Mouse (Mus musculus): ENCODE results near the gene Slc46a1. TPM values are rescaled to one million over a fixed set of nuclear protein-coding genes. Genes with fewer than 3 reads are reported as not detected.

Gene Slc46a1
- polyA plus RNA-seq, 2 experiments: 14.8 to 19.9 TPM

DNA sequence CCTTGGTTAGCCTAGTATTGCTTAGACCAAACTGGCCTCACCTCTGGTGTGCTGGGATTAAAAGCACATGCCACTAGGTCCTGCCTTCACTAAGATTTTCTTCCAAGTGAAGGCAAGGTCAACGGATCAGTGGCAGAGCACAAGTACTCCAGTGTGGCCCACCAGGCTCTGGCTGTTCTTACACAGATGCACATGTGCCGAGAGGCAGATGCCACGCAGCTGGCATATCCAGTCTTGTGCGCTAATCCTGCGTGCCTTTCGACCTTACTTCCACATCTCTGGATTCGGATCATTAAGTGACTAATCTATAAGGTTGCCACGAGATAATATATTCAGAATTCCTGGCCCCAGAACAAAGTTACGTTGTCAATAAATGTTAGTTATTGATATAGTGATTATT is 381 bp upstream of the Slc46a1 start:
- no peak; the same call in 1 of the 2 replicates for ATAC-seq (ENCODE audit: low FRiP score, low read depth)
- H3K4me3 ChIP-seq (replicated peaks; ENCODE audit: low read length): peak overlapping the region; percentile 70
- WGBS: 32% methylated on average over 9 of the region's 9 CpGs
- H3K9ac ChIP-seq (ENCODE audit: low read depth, low read length, severe bottlenecking): peak overlapping the region; percentile 83; the same call in 1 of the 2 replicates
- no peaks in the 10 kb centered on the region for H3K27me3 ChIP-seq (ENCODE audit: control insufficient read depth, insufficient read depth, low read length)
- TF ChIP-seq POLR2A (IDR thresholded peaks at IDR 0.05; ENCODE audit: borderline replicate concordance, extremely low read depth, insufficient read depth, insufficient read length): no peak
- H3K4me1 ChIP-seq (ENCODE audit: control insufficient read depth, insufficient read depth, low read length): peaks cover 13% of the 10 kb centered on the region
- peak overlapping the region; percentile 83 for H3K4me2 ChIP-seq (replicated peaks; ENCODE audit: low read depth, low read length, severe bottlenecking)
- no peaks in the 10 kb centered on the region for H3K9me3 ChIP-seq (ENCODE audit: control insufficient read depth, low read length)
- H3K27ac ChIP-seq (replicated peaks; ENCODE audit: low read depth, low read length): peak overlapping the region; percentile 97; the same call in 1 of the 2 replicates
- peak; percentile 10 for DNase-seq (ENCODE audit: low spot score)
- no peaks in the 10 kb centered on the region for H3K36me3 ChIP-seq (ENCODE audit: control insufficient read depth, insufficient read depth, low read length)

GRCm38 (mm10) chr11:78466242-78466912 is 880 bp downstream of the Slc46a1 start:
- H3K27me3 ChIP-seq (ENCODE audit: control insufficient read depth, insufficient read depth, low read length): no peaks in the 10 kb centered on the region
- peak overlapping the region; percentile 70 for H3K4me3 ChIP-seq (replicated peaks; ENCODE audit: low read length)
- H3K27ac ChIP-seq (replicated peaks; ENCODE audit: low read depth, low read length): peak overlapping the region; percentile 97
- no peaks in the 10 kb centered on the region for H3K9me3 ChIP-seq (ENCODE audit: control insufficient read depth, low read length)
- peak overlapping the region; percentile 83; the same call in 1 of the 2 replicates for H3K9ac ChIP-seq (ENCODE audit: low read depth, low read length, severe bottlenecking)
- TF ChIP-seq POLR2A (IDR thresholded peaks at IDR 0.05; ENCODE audit: borderline replicate concordance, extremely low read depth, insufficient read depth, insufficient read length): no peak
- DNase-seq (ENCODE audit: low spot score): no peak
- H3K4me1 ChIP-seq (ENCODE audit: control insufficient read depth, insufficient read depth, low read length): peaks cover 13% of the 10 kb centered on the region
- peak overlapping the region; percentile 83 for H3K4me2 ChIP-seq (replicated peaks; ENCODE audit: low read depth, low read length, severe bottlenecking)
- ATAC-seq (ENCODE audit: low FRiP score, low read depth): no peak
- WGBS: 67% methylated on average over 23 of the region's 23 CpGs
- H3K36me3 ChIP-seq (ENCODE audit: control insufficient read depth, insufficient read depth, low read length): 0 out of 2 replicates have a peak, but pooled peaks cover 1% of the 10 kb centered on the region

DNA sequence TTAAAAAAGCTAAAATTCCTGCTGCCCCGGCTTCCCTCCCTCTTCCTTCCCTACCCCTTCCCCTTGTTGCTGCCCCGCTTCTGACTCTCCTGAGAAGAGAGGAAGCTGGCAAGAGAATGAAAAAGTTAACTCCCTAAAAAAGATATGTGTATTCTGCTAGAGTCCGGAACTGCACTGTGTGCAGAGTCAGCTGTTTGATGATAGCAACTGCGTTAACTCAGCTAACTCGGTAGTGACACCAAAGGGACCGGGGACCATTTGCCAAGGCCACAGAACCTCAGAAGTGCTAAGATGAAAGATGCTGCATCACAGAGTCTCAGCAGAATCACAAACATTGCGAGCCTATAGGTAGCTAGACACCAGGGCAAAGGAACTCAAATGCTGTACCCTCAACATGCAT is 2.0 kb downstream of the Slc46a1 start:
- Histone ChIP-seq H3K27me3 (ENCODE audit: control insufficient read depth, insufficient read depth, low read length) (no peaks in the 10 kb centered on the region), H3K9me3 (ENCODE audit: control insufficient read depth, low read length) (no peaks in the 10 kb centered on the region), H3K4me2 (replicated peaks; ENCODE audit: low read depth, low read length, severe bottlenecking) (no peak overlapping the region), H3K4me1 (ENCODE audit: control insufficient read depth, insufficient read depth, low read length) (peaks cover 13% of the 10 kb centered on the region), H3K4me3 (replicated peaks; ENCODE audit: low read length) (no peak overlapping the region), H3K9ac (ENCODE audit: low read depth, low read length, severe bottlenecking) (no peak overlapping the region), H3K27ac (replicated peaks; ENCODE audit: low read depth, low read length) (no peak overlapping the region), H3K36me3 (ENCODE audit: control insufficient read depth, insufficient read depth, low read length) (0 out of 2 replicates have a peak, but pooled peaks cover 5% of the 10 kb centered on the region)
- TF ChIP-seq POLR2A (IDR thresholded peaks at IDR 0.05; ENCODE audit: borderline replicate concordance, extremely low read depth, insufficient read depth, insufficient read length): no peak
- DNase-seq (ENCODE audit: low spot score) (no peak), ATAC-seq (ENCODE audit: low FRiP score, low read depth) (no peak)
- 81% methylated on average over 7 of the region's 7 CpGs for WGBS

- no peak for TF ChIP-seq POLR2A (IDR thresholded peaks at IDR 0.05; ENCODE audit: borderline replicate concordance, extremely low read depth, insufficient read depth, insufficient read length)
- H3K27ac ChIP-seq (replicated peaks; ENCODE audit: low read depth, low read length): no peak overlapping the region
These were observed 2.4 kb downstream of the Slc46a1 start for GRCm38 (mm10) chr11:78467932-78468331.

GRCm38 (mm10) chr11:78471326-78472103 is 6.0 kb downstream of the Slc46a1 start:
- Histone ChIP-seq H3K4me1 (ENCODE audit: control insufficient read depth, insufficient read depth, low read length) (peaks cover 6% of the 10 kb centered on the region), H3K27ac (replicated peaks; ENCODE audit: low read depth, low read length) (no peak overlapping the region), H3K36me3 (ENCODE audit: control insufficient read depth, insufficient read depth, low read length) (0 out of 2 replicates have a peak, but pooled peaks cover 5% of the 10 kb centered on the region), H3K9ac (ENCODE audit: low read depth, low read length, severe bottlenecking) (no peak overlapping the region), H3K4me2 (replicated peaks; ENCODE audit: low read depth, low read length, severe bottlenecking) (no peak overlapping the region), H3K9me3 (ENCODE audit: control insufficient read depth, low read length) (no peaks in the 10 kb centered on the region), H3K4me3 (replicated peaks; ENCODE audit: low read length) (no peak overlapping the region), H3K27me3 (ENCODE audit: control insufficient read depth, insufficient read depth, low read length) (no peaks in the 10 kb centered on the region)
- TF ChIP-seq POLR2A (IDR thresholded peaks at IDR 0.05; ENCODE audit: borderline replicate concordance, extremely low read depth, insufficient read depth, insufficient read length): no peak
- WGBS: 90% methylated on average over 10 of the region's 10 CpGs
- no peak for ATAC-seq (ENCODE audit: low FRiP score, low read depth)
- DNase-seq (ENCODE audit: low spot score): no peak

More at GRCm38 (mm10) chr11:78467932-78468331, 2.4 kb downstream of the Slc46a1 start:
- H3K36me3 ChIP-seq (ENCODE audit: control insufficient read depth, insufficient read depth, low read length): 0 out of 2 replicates have a peak, but pooled peaks cover 5% of the 10 kb centered on the region
- no peaks in the 10 kb centered on the region for H3K27me3 ChIP-seq (ENCODE audit: control insufficient read depth, insufficient read depth, low read length)
- no peak overlapping the region for H3K9ac ChIP-seq (ENCODE audit: low read depth, low read length, severe bottlenecking)
- no peak overlapping the region for H3K4me2 ChIP-seq (replicated peaks; ENCODE audit: low read depth, low read length, severe bottlenecking)
- no peaks in the 10 kb centered on the region for H3K9me3 ChIP-seq (ENCODE audit: control insufficient read depth, low read length)
- DNase-seq (ENCODE audit: low spot score) (no peak), ATAC-seq (ENCODE audit: low FRiP score, low read depth) (no peak)
- no peak overlapping the region for H3K4me3 ChIP-seq (replicated peaks; ENCODE audit: low read length)
- WGBS: 56% methylated on average over 3 of the region's 3 CpGs
- H3K4me1 ChIP-seq (ENCODE audit: control insufficient read depth, insufficient read depth, low read length): peaks cover 13% of the 10 kb centered on the region
